Mouse (Mus musculus) MEL (cell line): ENCODE data around the gene 3110021N24Rik.

Source experiments
- CTCF ChIP-seq, 3 experiments: IDR thresholded peaks in 2 of 3; conservative IDR thresholded peaks in 1 of 3; 2 replicates each; pipeline ENCODE4 v1.5.1; 2011 to 2012; ENCODE audit warnings: low read length in 3 of 3, low read depth in 2 of 3, mild to moderate bottlenecking in 2 of 3, improper control_type of control experiment in 1 of 3, inconsistent platforms in 1 of 3, mixed read lengths in 1 of 3, moderate library complexity in 1 of 3; ENCODE audit not compliant: control insufficient read depth in 1 of 3, insufficient read depth in 1 of 3, poor library complexity in 1 of 3, severe bottlenecking in 1 of 3
- E2F4 ChIP-seq: IDR thresholded peaks from 2 replicates; pipeline ENCODE4 v1.6.1; 2011; ENCODE audit warnings: low read depth, low read length, improper control_type of control experiment, borderline replicate concordance
- ELF1 ChIP-seq: IDR thresholded peaks from 2 replicates; pipeline ENCODE4 v1.6.1; 2014; ENCODE audit warnings: low read depth, mild to moderate bottlenecking, inconsistent platforms, low read length, improper control_type of control experiment, moderate library complexity
- EP300 ChIP-seq, 2 experiments: IDR thresholded peaks; 2 replicates each; pipeline ENCODE4 v1.6.1; 2011; ENCODE audit warnings: improper control_type of control experiment in 2 of 2, low read length in 2 of 2, low read depth in 1 of 2, mild to moderate bottlenecking in 1 of 2
- ETS1 ChIP-seq: IDR thresholded peaks from 2 replicates; pipeline ENCODE4 v1.6.1; 2012; ENCODE audit warnings: low read depth, mild to moderate bottlenecking, inconsistent platforms, low read length, improper control_type of control experiment, moderate library complexity
- NRF1 ChIP-seq: IDR thresholded peaks from 2 replicates; pipeline ENCODE4 v1.6.1; 2014; ENCODE audit warnings: low read depth, mild to moderate bottlenecking, inconsistent platforms, low read length, improper control_type of control experiment, moderate library complexity; ENCODE audit not compliant: poor library complexity, insufficient read depth, severe bottlenecking
- POLR2A ChIP-seq, 2 experiments: IDR thresholded peaks; 2 replicates each; pipeline ENCODE4 v1.6.1; 2011 to 2012; ENCODE audit warnings: low read length in 2 of 2, mild to moderate bottlenecking in 2 of 2, control low read depth in 1 of 2, improper control_type of control experiment in 1 of 2, low read depth in 1 of 2, moderate library complexity in 1 of 2; ENCODE audit not compliant: control insufficient read depth in 1 of 2, insufficient read depth in 1 of 2, poor library complexity in 1 of 2
- TAL1 ChIP-seq: IDR thresholded peaks from 2 replicates; pipeline ENCODE4 v1.6.1; 2012; ENCODE audit warnings: mild to moderate bottlenecking, inconsistent platforms, low read length, moderate library complexity, mixed read lengths
- ZC3H11A ChIP-seq: IDR thresholded peaks from 2 replicates; pipeline ENCODE4 v1.6.1; 2012; ENCODE audit warnings: low read depth, mild to moderate bottlenecking, inconsistent platforms, low read length, improper control_type of control experiment
- ZMIZ1 ChIP-seq: IDR thresholded peaks from 2 replicates; pipeline ENCODE4 v1.6.1; 2012; ENCODE audit warnings: low read depth, mild to moderate bottlenecking, inconsistent platforms, low read length, improper control_type of control experiment, moderate library complexity
- ZNF384 ChIP-seq: IDR thresholded peaks from 2 replicates; pipeline ENCODE4 v1.6.1; 2012; ENCODE audit warnings: low read depth, mild to moderate bottlenecking, inconsistent platforms, low read length, improper control_type of control experiment

DNA sequence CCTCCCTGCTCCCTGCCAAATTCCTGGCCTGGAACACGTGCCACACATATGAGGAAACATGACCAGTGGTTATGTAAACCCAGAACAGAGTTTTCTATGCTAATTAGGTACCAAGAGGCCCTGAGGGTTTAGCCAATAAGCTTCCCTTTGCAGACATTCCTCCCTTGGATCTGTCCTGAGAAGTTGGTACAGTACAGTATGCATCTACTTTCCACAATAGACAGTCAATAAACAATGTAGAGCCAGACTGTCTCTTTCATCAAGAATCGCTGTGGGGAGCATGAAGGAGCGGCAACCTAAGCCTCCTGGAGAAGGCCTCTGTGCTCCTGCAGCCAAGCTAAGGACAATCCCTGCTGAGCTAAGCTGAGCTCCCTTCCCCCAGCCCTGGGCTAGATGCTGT, 33.3 kb upstream of the 3110021N24Rik start:
- TF ChIP-seq ELF1 (no peak), CTCF (IDR thresholded peaks at IDR 0.05 in 2 of 3, conservative IDR thresholded peaks at IDR 0.05 in 1 of 3; ENCODE audit: control insufficient read depth in 1 of 3, insufficient read depth in 1 of 3, low read depth in 2 of 3, low read length in 3 of 3, poor library complexity in 1 of 3, severe bottlenecking in 1 of 3) (no peak), TAL1 (no peak), E2F4 (no peak), ETS1 (no peak), POLR2A (IDR thresholded peaks at IDR 0.05; ENCODE audit: control insufficient read depth in 1 of 2, insufficient read depth in 1 of 2, low read depth in 1 of 2, low read length in 2 of 2, poor library complexity in 1 of 2) (no peak), ZMIZ1 (no peak), EP300 (IDR thresholded peaks at IDR 0.05; ENCODE audit: low read depth in 1 of 2, low read length in 2 of 2) (no peak), ZNF384 (no peak), NRF1 (no peak), ZC3H11A (no peak)
